Comparison of ENCODE assay signal across 10 mouse cellular contexts in genomic region chr11:75903486-75903885, GRCm38 (mm10). TPM values are rescaled to one million over a fixed set of nuclear protein-coding genes. Genes with fewer than 3 reads are reported as not detected.
A peak's percentile ranks its signal among the peaks of the same experiment; 100 is the strongest.
DNase-seq lines count a peak whose midpoint lies in the region; ATAC-seq and TF ChIP-seq lines count a peak whose summit lies in the region.
"Had no signal": no experiment of that assay in that cellular context is flagged by ENCODE, and none has a peak within 500 bp of the region (broad histone marks: within the 10 kb centered on the region; RNA-seq: fewer than 3 reads in every experiment).

No protein-coding gene starts in this region.

- no peak overlapping the region for H3K4me3 ChIP-seq in hindbrain, postnatal 0 days (ENCODE audit: low read length)
- no peak overlapping the region for H3K4me3 ChIP-seq in hindbrain, embryonic 12.5 days
- H3K4me3 ChIP-seq in MEL (ENCODE audit: control insufficient read depth in 1 of 2, insufficient read depth in 1 of 2, low read depth in 2 of 2, low read length in 2 of 2) = no peak overlapping the region
- H3K4me3 ChIP-seq in kidney, adult 2 months (ENCODE audit: insufficient read depth, low read depth, low read length) = no peak overlapping the region
- H3K4me3 ChIP-seq: embryonic facial prominence, embryonic 13.5 days; limb, embryonic 13.5 days had no signal

- TF ChIP-seq POLR2A in MEL (IDR thresholded peaks at IDR 0.05; ENCODE audit: control insufficient read depth in 1 of 2, insufficient read depth in 1 of 2, low read depth in 1 of 2, low read length in 2 of 2, poor library complexity in 1 of 2) = no peak
- TF ChIP-seq POLR2A in kidney, adult 2 months (IDR thresholded peaks at IDR 0.05; ENCODE audit: low read depth, low read length) = no peak

- no peak for TF ChIP-seq EP300 in MEL (IDR thresholded peaks at IDR 0.05; ENCODE audit: low read depth in 1 of 2, low read length in 2 of 2)

- no peaks in the 10 kb centered on the region for H3K79me2 ChIP-seq in MEL (ENCODE audit: control insufficient read depth, insufficient read depth, low read length, poor library complexity)

- intact Hi-C loops in gastrocnemius, postnatal 36 days (cut with DNase I) = loop anchor here (2.0 to 10.0 kb wide), 2 partner anchors 121 to 199 kb away; no protein-coding TSS in a partner anchor

- 74% methylated on average over 3 of the region's 3 CpGs for WGBS in hindbrain, postnatal 0 days
- 70% methylated on average over 3 of the region's 3 CpGs for WGBS in hindbrain, embryonic 12.5 days
- WGBS in kidney, adult 2 months = 88% methylated on average over 3 of the region's 3 CpGs

- TF ChIP-seq CTCF in hindbrain, postnatal 0 days (IDR thresholded peaks at IDR 0.05; ENCODE audit: low read depth) = peak; percentile 85
- peak; percentile 93 to 98 (median 96) for TF ChIP-seq CTCF in MEL (IDR thresholded peaks at IDR 0.05 in 2 of 3, conservative IDR thresholded peaks at IDR 0.05 in 1 of 3; ENCODE audit: control insufficient read depth in 1 of 3, insufficient read depth in 1 of 3, low read depth in 2 of 3, low read length in 3 of 3, poor library complexity in 1 of 3, severe bottlenecking in 1 of 3)
- peak; percentile 69 for TF ChIP-seq CTCF in kidney, adult 2 months (conservative IDR thresholded peaks at IDR 0.05; ENCODE audit: insufficient read depth, insufficient read length, low read depth, low read length)

- no peaks in the 10 kb centered on the region for H3K9me3 ChIP-seq in hindbrain, postnatal 0 days (ENCODE audit: low read length)
- no peaks in the 10 kb centered on the region for H3K9me3 ChIP-seq in hindbrain, embryonic 12.5 days (replicated peaks)
- no peaks in the 10 kb centered on the region for H3K9me3 ChIP-seq in MEL (replicated peaks; ENCODE audit: insufficient read depth, low read length)
- H3K9me3 ChIP-seq: embryonic facial prominence, embryonic 13.5 days had no signal

- peak; percentile 49 for DNase-seq in hindbrain, postnatal 0 days (ENCODE audit: low spot score)
- peak; percentile 58 for DNase-seq in A20 (ENCODE audit: low read depth, low spot score)
- peak; percentile 75 for DNase-seq in MEL (ENCODE audit: low read depth, low spot score)
- peak; percentile 36 for DNase-seq in kidney, adult 2 months
- peak; percentile 47 to 75 for DNase-seq in spleen, postnatal 10 days (ENCODE audit: low spot score in 2 of 2)
- DNase-seq in gastrocnemius, adult 18-20 months (ENCODE audit: low spot score) = no peak
- no peak for DNase-seq in gastrocnemius, postnatal 36 days

- H3K27ac ChIP-seq in hindbrain, postnatal 0 days = no peak overlapping the region
- no peak overlapping the region for H3K27ac ChIP-seq in hindbrain, embryonic 12.5 days
- no peak overlapping the region for H3K27ac ChIP-seq in MEL (ENCODE audit: control insufficient read depth, low read depth, low read length)
- no peak overlapping the region for H3K27ac ChIP-seq in kidney, adult 2 months (ENCODE audit: insufficient read depth, low read depth, low read length)
- H3K27ac ChIP-seq: embryonic facial prominence, embryonic 13.5 days; limb, embryonic 13.5 days had no signal

- ATAC-seq in hindbrain, postnatal 0 days = no peak
- ATAC-seq in hindbrain, embryonic 12.5 days (ENCODE audit: low FRiP score) = no peak

- no peaks in the 10 kb centered on the region for H3K36me3 ChIP-seq in hindbrain, postnatal 0 days (ENCODE audit: insufficient read depth, low read length)
- no peaks in the 10 kb centered on the region for H3K36me3 ChIP-seq in hindbrain, embryonic 12.5 days
- H3K36me3 ChIP-seq in MEL (ENCODE audit: control insufficient read depth in 1 of 2, insufficient read depth in 2 of 2, low read length in 2 of 2) = no peaks in the 10 kb centered on the region
- no peaks in the 10 kb centered on the region for H3K36me3 ChIP-seq in kidney, adult 2 months (ENCODE audit: control insufficient read depth, insufficient read depth, low read length)
- H3K36me3 ChIP-seq: embryonic facial prominence, embryonic 13.5 days; limb, embryonic 13.5 days had no signal

- no peak overlapping the region for H3K4me2 ChIP-seq in hindbrain, postnatal 0 days (ENCODE audit: low read depth, low read length)
- H3K4me2 ChIP-seq in hindbrain, embryonic 12.5 days (replicated peaks) = no peak overlapping the region
- H3K4me2 ChIP-seq: embryonic facial prominence, embryonic 13.5 days; limb, embryonic 13.5 days had no signal

- no peak overlapping the region for H3K9ac ChIP-seq in hindbrain, postnatal 0 days (replicated peaks; ENCODE audit: low read length)
- H3K9ac ChIP-seq in hindbrain, embryonic 12.5 days = no peak overlapping the region
- H3K9ac ChIP-seq in MEL (ENCODE audit: control insufficient read depth, low read depth, low read length, poor library complexity, severe bottlenecking) = no peak overlapping the region
- H3K9ac ChIP-seq: embryonic facial prominence, embryonic 13.5 days; limb, embryonic 13.5 days had no signal

- H3K4me1 ChIP-seq in hindbrain, postnatal 0 days (ENCODE audit: insufficient read depth, low read length) = peaks cover 18% of the 10 kb centered on the region
- peaks cover 36% of the 10 kb centered on the region for H3K4me1 ChIP-seq in hindbrain, embryonic 12.5 days
- no peaks in the 10 kb centered on the region for H3K4me1 ChIP-seq in MEL (ENCODE audit: control insufficient read depth in 1 of 2, insufficient read depth in 2 of 2, low read length in 2 of 2)
- peaks cover 21% of the 10 kb centered on the region for H3K4me1 ChIP-seq in kidney, adult 2 months (ENCODE audit: control insufficient read depth, insufficient read depth, low read length)

- no peaks in the 10 kb centered on the region for H3K27me3 ChIP-seq in hindbrain, postnatal 0 days (ENCODE audit: insufficient read depth, low read length)
- no peaks in the 10 kb centered on the region for H3K27me3 ChIP-seq in hindbrain, embryonic 12.5 days
- H3K27me3 ChIP-seq in MEL (ENCODE audit: control insufficient read depth in 1 of 2, insufficient read depth in 2 of 2, low read length in 2 of 2) = no peaks in the 10 kb centered on the region
- no peaks in the 10 kb centered on the region for H3K27me3 ChIP-seq in kidney, adult 2 months (replicated peaks; ENCODE audit: control insufficient read depth, insufficient read depth, low read length)
- H3K27me3 ChIP-seq: embryonic facial prominence, embryonic 13.5 days had no signal

- TF ChIP-seq RAD21 in MEL (IDR thresholded peaks at IDR 0.05; ENCODE audit: low read depth, low read length) = peak; percentile 90

TF ChIP-seq in MEL, 35 proteins besides CTCF, POLR2A, EP300 and RAD21:
- TF ChIP-seq GATA1 (IDR thresholded peaks at IDR 0.05; ENCODE audit: low read depth, low read length) (no peak), ZC3H11A (IDR thresholded peaks at IDR 0.05; ENCODE audit: low read depth, low read length) (peak; percentile 96), SMC3 (IDR thresholded peaks at IDR 0.05; ENCODE audit: low read depth, low read length) (peak; percentile 98), NRF1 (IDR thresholded peaks at IDR 0.05; ENCODE audit: insufficient read depth, low read depth, low read length, poor library complexity, severe bottlenecking) (no peak)

RNA-seq across cellular contexts. Expression of gene Rph3al, which starts 34.7 kb away (rescaled TPM):
- 2.0 and 3.1 TPM in 2 replicates for total RNA-seq in hindbrain, postnatal 0 days (2014; rRNA removed)
- polyA plus RNA-seq in hindbrain, postnatal 0 days (2015; fragmentation: Nextera tagmentation; extraction: Ambion mirVana) = 2.5 and 3.3 TPM in 2 replicates
- polyA plus RNA-seq in hindbrain, embryonic 12.5 days (2016; fragmentation: Nextera tagmentation; extraction: Ambion mirVana) = 2.6 and 2.9 TPM in 2 replicates
- 7.1 and 9.4 TPM in 2 replicates for total RNA-seq in MEL (2012; rRNA removed)
- 10 to 100 TPM in 1 of 2 experiments, not detected in 1; 23.0 TPM for polyA plus RNA-seq in MEL (2012; ENCODE audit: insufficient read depth in 1 of 2, insufficient read length in 2 of 2, low read depth in 1 of 2, low replicate concordance in 2 of 2, missing spikeins in 1 of 2)
- 11.9 and 12.6 TPM in 2 replicates for polyA plus RNA-seq in kidney, adult 2 months (2012; rRNA removed)
- 10 to 100 TPM; 14.2 to 14.9 TPM for total RNA-seq in gastrocnemius, adult 18-20 months (2021)
- total RNA-seq in gastrocnemius, postnatal 36 days (2021) = 10 to 100 TPM in 1 of 2 experiments, 1 to 10 TPM in 1; 9.4 to 11.0 TPM

Comparison
In these comparisons a context has a peak if more than half of its experiments do, and no peak if none do; other contexts are left out.
1. DNase-seq: peak in hindbrain, postnatal 0 days (single experiment), A20 (single experiment), MEL (single experiment), kidney, adult 2 months (single experiment) and spleen, postnatal 10 days (2 of 2); none in gastrocnemius, adult 18-20 months (single experiment) and gastrocnemius, postnatal 36 days (0 of 2).
2. Peak in every context shown above with its lines, with median percentiles within 50 percentile points of each other: CTCF ChIP-seq.